Mouse (Mus musculus): Measurements from ENCODE around the gene Hvcn1. TPM values are rescaled to one million over a fixed set of nuclear protein-coding genes. Genes with fewer than 3 reads are reported as not detected.

The Hvcn1 gene
- polyA plus RNA-seq, 1 experiment from 2014 or later = 1.4 TPM

DNA sequence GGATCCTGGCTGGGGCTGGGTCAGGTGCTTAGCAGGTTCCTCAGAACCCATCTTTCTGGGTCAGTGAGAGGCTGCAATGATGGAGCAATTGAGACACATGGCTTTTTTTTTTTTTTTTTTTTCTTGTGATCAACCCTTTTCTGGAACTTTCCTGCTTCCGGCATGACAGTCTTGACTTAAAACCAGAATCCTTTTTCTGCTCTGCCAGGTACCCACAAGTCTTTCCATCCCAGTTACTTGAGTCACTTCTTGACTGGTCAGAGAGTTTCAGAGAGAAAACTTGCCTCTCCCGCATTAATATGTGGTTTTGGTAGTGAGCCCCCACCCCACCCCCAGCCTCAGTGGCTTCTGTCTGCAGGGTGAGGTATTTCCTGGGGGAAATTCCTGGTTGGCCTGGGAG, 17.7 kb downstream of the Hvcn1 start:
- no peak overlapping the region for H3K4me2 ChIP-seq
- DNase-seq = no peak
- H3K27ac ChIP-seq = no peak overlapping the region
- H3K4me3 ChIP-seq (replicated peaks) = no peak overlapping the region
- peaks cover 11% of the 10 kb centered on the region for H3K4me1 ChIP-seq (replicated peaks)
- no peak for ATAC-seq (ENCODE audit: low read depth)
- H3K36me3 ChIP-seq = no peaks in the 10 kb centered on the region
- H3K9ac ChIP-seq = no peak overlapping the region
- 79% methylated on average over 2 of the region's 2 CpGs for WGBS (ENCODE audit: insufficient replicate concordance)
- no peaks in the 10 kb centered on the region; the same call in 1 of the 2 replicates for H3K9me3 ChIP-seq (replicated peaks)
- H3K27me3 ChIP-seq = no peaks in the 10 kb centered on the region

DNA sequence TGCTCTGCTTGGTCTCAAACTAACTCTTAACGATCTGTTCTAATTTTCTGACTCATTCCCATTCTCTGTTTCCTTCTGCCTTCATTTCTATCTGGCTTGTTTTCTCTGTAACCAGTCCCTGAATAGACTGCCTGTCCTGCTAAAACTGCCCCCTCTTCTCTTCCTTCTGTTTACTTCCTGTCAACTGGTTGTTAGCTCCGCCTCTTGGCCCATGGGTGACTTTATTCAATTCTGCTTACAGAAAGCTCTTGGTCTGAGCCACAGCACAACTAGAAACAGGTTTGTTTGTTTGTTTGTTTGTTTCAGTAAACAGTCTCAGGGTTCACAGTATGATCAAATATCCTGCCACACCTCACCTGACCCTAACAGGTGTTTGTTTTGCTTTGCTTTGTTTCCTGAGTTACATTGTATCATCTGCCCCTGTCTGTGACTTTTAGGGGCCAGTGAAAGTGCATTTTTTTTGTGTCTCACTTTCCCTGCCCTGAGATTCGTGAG, 21.7 kb downstream of the Hvcn1 start:
- no peak overlapping the region for H3K4me2 ChIP-seq
- WGBS (ENCODE audit: insufficient replicate concordance) = 60% methylated on average over 3 of the region's 3 CpGs
- DNase-seq (no peak), ATAC-seq (ENCODE audit: low read depth) (no peak)
- H3K9ac ChIP-seq = no peak overlapping the region
- no peaks in the 10 kb centered on the region for H3K27me3 ChIP-seq
- no peak overlapping the region for H3K27ac ChIP-seq
- no peaks in the 10 kb centered on the region for H3K36me3 ChIP-seq
- no peak overlapping the region for H3K4me3 ChIP-seq (replicated peaks)
- H3K4me1 ChIP-seq (replicated peaks) = peaks cover 11% of the 10 kb centered on the region; the same call in 1 of the 2 replicates
- H3K9me3 ChIP-seq (replicated peaks) = no peaks in the 10 kb centered on the region; the same call in 1 of the 2 replicates

DNA sequence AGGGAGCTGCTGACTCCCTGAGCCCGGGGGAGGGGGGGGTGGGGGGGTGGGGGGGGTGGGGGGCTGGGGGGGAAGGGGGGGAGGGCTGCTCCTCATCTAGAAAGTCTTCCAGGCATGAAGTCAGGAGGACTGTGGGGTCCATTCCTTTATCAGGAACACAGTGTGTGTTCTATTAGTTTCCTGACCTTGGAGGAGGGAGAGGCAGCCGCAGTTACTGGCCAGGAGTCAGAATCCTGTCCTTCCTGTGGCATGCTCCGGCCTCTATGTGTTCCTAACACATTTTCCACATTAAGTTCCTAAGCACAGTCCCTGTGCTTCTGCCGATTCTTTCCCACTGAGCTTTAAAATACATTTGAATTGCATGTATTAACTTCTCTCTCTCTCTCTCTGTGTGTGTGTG, 22.2 kb downstream of the Hvcn1 start:
- DNase-seq (no peak), ATAC-seq (ENCODE audit: low read depth) (no peak)
- no peak overlapping the region for H3K4me2 ChIP-seq
- peaks cover 15% of the 10 kb centered on the region; the same call in 1 of the 2 replicates for H3K4me1 ChIP-seq (replicated peaks)
- 51% methylated on average over 3 of the region's 4 CpGs for WGBS (ENCODE audit: insufficient replicate concordance)
- H3K9ac ChIP-seq = no peak overlapping the region
- no peaks in the 10 kb centered on the region; the same call in 1 of the 2 replicates for H3K9me3 ChIP-seq (replicated peaks)
- no peaks in the 10 kb centered on the region for H3K27me3 ChIP-seq
- H3K36me3 ChIP-seq = no peaks in the 10 kb centered on the region
- H3K27ac ChIP-seq = no peak overlapping the region
- no peak overlapping the region for H3K4me3 ChIP-seq (replicated peaks)

DNA sequence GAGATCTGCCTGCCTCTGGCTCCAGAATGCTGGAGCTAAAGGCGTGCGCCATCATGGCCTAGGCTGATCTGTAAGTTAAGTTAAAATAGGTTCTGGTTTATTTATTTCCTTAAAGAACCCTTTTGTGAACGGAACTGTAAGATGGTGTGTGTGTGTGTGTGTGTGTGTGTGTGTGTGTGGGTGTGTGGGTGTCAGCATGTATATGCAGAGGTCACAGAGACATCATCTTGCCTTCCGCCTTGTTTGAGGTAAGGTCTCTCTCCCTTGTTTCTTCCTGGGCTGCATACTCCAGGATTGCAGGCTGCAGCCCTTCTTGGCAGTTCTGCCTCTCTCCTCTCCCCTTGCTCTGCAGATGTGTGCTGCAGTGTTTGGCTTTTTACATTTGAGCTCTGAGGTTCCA, 24.2 kb downstream of the Hvcn1 start:
- no peak for ATAC-seq (ENCODE audit: low read depth)
- no peaks in the 10 kb centered on the region for H3K27me3 ChIP-seq
- H3K36me3 ChIP-seq = no peaks in the 10 kb centered on the region
- H3K27ac ChIP-seq = no peak overlapping the region
- H3K4me2 ChIP-seq = no peak overlapping the region
- no peak overlapping the region for H3K4me3 ChIP-seq (replicated peaks)
- peaks cover 15% of the 10 kb centered on the region; the same call in 1 of the 2 replicates for H3K4me1 ChIP-seq (replicated peaks)
- H3K9ac ChIP-seq = no peak overlapping the region
- no peaks in the 10 kb centered on the region; the same call in 1 of the 2 replicates for H3K9me3 ChIP-seq (replicated peaks)
- WGBS (ENCODE audit: insufficient replicate concordance) = 84% methylated on average over 4 of the region's 4 CpGs
- no peak for DNase-seq

DNA sequence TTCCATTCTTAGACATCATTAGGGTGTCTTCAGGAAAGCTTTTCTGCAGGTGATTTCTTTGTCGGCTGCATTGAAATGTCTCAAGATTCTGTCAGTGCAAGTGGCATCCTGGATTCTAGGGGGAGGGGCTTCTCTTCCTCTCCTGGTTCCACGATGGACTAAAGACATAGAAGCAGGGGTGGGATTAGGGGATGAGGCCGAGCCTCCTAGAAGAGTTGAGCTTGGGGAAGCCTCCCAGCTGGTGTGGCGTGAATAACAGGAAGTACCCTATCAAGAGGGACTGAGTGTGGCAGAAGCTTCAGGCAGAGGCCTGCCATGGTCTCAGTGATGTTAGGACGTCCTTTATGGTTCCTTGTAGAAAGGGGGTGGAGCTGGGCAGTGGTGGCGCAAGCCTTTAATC, 24.8 kb downstream of the Hvcn1 start:
- 26% methylated on average over 6 of the region's 6 CpGs for WGBS (ENCODE audit: insufficient replicate concordance)
- H3K4me1 ChIP-seq (replicated peaks) = peaks cover 15% of the 10 kb centered on the region; the same call in 1 of the 2 replicates

DNA sequence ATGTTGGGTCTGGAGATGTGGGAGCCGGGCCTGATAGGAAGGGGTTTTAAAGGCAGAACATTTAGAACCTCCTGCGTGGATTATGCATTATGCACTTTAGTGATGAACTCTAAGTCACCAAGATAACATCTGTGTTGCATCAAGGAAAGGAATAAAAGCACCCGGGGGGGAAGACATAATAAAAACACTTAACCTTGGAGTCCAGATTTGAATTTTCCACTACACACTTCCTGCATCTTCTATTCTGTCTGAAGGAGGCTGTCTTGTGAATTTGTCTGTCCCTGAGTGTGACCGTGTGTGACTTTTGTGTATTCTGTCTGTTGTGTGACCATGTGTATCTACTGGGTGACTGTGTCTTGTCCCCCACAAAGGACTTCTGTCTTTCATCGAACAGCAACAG, 25.4 kb downstream of the Hvcn1 start:
- H3K4me2 ChIP-seq = no peak overlapping the region
- WGBS (ENCODE audit: insufficient replicate concordance) = 58% methylated on average over 5 of the region's 5 CpGs
- DNase-seq (no peak), ATAC-seq (ENCODE audit: low read depth) (no peak)
- H3K4me1 ChIP-seq (replicated peaks) = peaks cover 15% of the 10 kb centered on the region; the same call in 1 of the 2 replicates
- no peaks in the 10 kb centered on the region for H3K27me3 ChIP-seq
- no peak overlapping the region for H3K9ac ChIP-seq
- no peak overlapping the region for H3K27ac ChIP-seq
- no peak overlapping the region for H3K4me3 ChIP-seq (replicated peaks)
- no peaks in the 10 kb centered on the region; the same call in 1 of the 2 replicates for H3K9me3 ChIP-seq (replicated peaks)
- no peaks in the 10 kb centered on the region for H3K36me3 ChIP-seq

More for the DNA sequence above, 24.8 kb downstream of the Hvcn1 start:
- Histone ChIP-seq H3K36me3 (no peaks in the 10 kb centered on the region), H3K27me3 (no peaks in the 10 kb centered on the region), H3K27ac (no peak overlapping the region), H3K4me2 (no peak overlapping the region), H3K4me3 (replicated peaks) (no peak overlapping the region), H3K9ac (no peak overlapping the region), H3K9me3 (replicated peaks) (no peaks in the 10 kb centered on the region; the same call in 1 of the 2 replicates)
- ATAC-seq (ENCODE audit: low read depth) (no peak), DNase-seq (no peak)

DNA sequence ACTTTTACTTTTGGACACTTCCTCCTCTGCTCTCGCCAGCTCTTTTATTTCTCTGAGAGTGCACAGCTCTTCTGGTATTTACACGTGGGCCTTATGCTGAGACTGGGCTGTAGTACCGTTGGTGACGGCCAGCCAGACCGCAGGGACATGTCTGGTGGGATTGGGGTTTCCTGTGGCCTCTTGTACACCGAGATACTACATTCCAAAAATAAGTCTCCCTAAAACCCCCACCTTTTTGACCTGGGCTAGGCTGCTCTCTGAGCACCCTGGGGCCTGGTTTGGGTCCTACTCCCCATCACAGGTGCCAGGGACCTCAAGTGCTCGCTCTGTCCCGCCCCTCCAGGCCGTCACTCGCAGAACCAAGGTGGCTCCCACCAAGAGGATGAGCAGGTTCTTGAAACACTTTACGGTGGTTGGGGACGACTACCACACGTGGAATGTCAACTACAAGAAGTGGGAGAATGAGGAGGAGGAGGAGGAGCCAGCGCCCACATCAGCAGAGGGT, 26.5 kb downstream of the Hvcn1 start:
- ATAC-seq (ENCODE audit: low read depth) (no peak), DNase-seq (no peak)
- Histone ChIP-seq H3K27me3 (no peaks in the 10 kb centered on the region), H3K4me3 (replicated peaks) (no peak overlapping the region), H3K36me3 (no peaks in the 10 kb centered on the region), H3K9ac (no peak overlapping the region), H3K4me1 (replicated peaks) (peaks cover 15% of the 10 kb centered on the region; the same call in 1 of the 2 replicates), H3K9me3 (replicated peaks) (no peaks in the 10 kb centered on the region; the same call in 1 of the 2 replicates), H3K4me2 (no peak overlapping the region), H3K27ac (no peak overlapping the region)
- WGBS (ENCODE audit: insufficient replicate concordance) = 24% methylated on average over 14 of the region's 14 CpGs

DNA sequence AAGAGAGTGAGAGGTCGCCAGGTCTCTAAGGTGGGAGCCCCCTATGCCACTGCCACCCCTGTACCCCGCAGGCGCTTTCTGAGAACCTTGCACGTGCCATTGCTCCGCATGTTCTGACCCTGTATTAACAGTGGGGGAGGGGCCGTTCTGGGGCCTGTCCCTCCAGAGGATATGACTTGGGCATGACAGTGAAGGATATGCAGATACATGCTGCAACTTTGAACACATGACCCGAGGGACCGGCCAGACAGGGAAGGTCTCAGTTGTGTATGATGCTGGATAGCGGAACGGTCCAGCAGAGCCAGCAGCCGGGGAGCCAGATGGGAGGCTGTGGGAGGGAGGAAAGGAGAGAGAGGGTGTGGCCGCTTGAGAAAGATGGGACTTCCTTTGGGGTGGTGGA, 27.1 kb downstream of the Hvcn1 start:
- no peak for DNase-seq
- no peaks in the 10 kb centered on the region for H3K9me3 ChIP-seq (replicated peaks)
- no peak overlapping the region for H3K27ac ChIP-seq
- H3K9ac ChIP-seq = no peak overlapping the region
- ATAC-seq (ENCODE audit: low read depth) = no peak
- H3K27me3 ChIP-seq = no peaks in the 10 kb centered on the region
- 43% methylated on average over 12 of the region's 12 CpGs for WGBS (ENCODE audit: insufficient replicate concordance)
- H3K4me2 ChIP-seq = no peak overlapping the region
- no peak overlapping the region for H3K4me3 ChIP-seq (replicated peaks)
- H3K4me1 ChIP-seq (replicated peaks) = peaks cover 15% of the 10 kb centered on the region; the same call in 1 of the 2 replicates
- no peaks in the 10 kb centered on the region for H3K36me3 ChIP-seq

DNA sequence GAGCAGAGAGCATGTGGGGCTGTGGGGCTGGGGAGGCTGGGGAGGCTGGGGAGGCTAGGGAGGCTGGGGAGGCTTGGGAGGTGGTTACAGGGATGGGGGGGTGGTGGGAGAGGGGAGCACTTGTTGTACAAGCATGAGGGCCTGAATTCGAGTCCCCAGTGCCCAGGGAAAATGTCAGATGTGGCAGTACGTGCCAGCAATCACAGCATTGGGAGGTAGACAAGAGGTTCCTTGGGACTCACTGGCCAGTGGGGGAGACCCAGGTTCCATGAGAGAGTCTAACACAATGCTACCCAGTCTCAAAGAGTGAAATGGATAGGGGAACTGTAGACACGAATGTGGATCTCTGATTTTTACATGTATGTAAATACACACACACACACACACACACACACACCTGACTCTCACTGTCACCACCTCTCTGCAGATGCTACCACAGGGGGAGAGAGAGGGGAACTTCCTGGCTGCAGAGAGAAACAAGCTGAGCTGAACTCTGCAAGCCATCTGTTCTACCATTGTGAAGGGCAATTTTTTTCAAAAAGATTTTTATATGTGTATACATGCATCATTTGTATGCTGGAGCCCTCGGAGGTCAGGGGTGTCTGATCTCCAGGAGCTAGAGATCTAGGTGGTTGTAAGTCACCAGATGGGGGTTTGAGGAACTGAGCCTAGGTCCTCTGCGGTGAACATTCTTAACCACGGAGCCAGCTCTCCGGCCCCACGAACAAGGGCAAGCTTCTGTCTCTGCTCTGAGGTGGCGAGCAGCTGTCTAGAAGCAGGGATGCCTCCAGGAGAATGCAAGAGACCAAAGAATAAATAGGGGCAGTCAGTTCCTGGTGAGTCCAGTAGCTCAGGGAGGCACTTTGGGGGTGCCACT, 28.0 kb downstream of the Hvcn1 start:
- Histone ChIP-seq H3K4me2 (no peak overlapping the region), H3K9ac (no peak overlapping the region), H3K36me3 (no peaks in the 10 kb centered on the region), H3K27me3 (no peaks in the 10 kb centered on the region), H3K9me3 (replicated peaks) (no peaks in the 10 kb centered on the region), H3K4me1 (replicated peaks) (peaks cover 15% of the 10 kb centered on the region; the same call in 1 of the 2 replicates), H3K27ac (no peak overlapping the region; the same call in 1 of the 2 replicates), H3K4me3 (replicated peaks) (no peak overlapping the region)
- WGBS (ENCODE audit: insufficient replicate concordance) = 29% methylated on average over 9 of the region's 9 CpGs
- no peak for ATAC-seq (ENCODE audit: low read depth)
- DNase-seq = no peak

DNA sequence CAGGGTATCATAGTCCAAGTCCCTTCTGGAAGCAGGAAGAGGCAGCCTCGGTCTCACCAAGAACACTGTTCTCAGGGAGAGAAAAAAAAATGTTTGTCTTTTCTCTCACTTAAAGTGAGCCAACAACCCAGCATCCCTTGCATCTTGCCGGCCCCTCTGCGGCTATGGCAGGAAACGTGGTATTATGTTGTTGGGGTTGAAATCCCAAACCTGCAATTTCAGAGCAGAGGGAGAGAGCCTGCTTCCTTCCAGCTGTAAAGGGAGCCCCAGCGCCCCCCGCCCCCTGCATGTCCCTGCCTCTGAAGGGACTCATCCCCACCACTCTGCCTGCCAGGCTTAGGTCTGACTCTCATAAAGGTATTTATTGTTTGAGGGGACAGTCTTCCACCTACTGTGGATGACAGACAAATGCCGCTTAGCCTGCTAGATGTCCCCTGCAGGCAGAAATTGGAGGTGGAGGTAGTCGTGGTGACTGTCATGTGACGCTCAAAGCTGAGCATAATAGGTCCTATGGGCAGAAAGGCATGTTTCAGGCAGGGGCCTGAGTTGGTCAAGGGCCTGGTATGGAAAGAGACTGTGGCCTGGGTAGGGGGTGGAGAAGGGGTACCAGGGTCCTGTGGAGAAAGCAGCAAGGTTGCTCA, 28.7 kb downstream of the Hvcn1 start:
- H3K4me3 ChIP-seq (replicated peaks) = no peak overlapping the region
- no peak for ATAC-seq (ENCODE audit: low read depth)
- no peak overlapping the region for H3K4me2 ChIP-seq
- no peaks in the 10 kb centered on the region for H3K9me3 ChIP-seq (replicated peaks)
- H3K4me1 ChIP-seq (replicated peaks) = peaks cover 15% of the 10 kb centered on the region; the same call in 1 of the 2 replicates
- no peak for DNase-seq
- H3K27ac ChIP-seq = no peak overlapping the region; the same call in 1 of the 2 replicates
- H3K36me3 ChIP-seq = no peaks in the 10 kb centered on the region
- 32% methylated on average over 9 of the region's 9 CpGs for WGBS (ENCODE audit: insufficient replicate concordance)
- H3K27me3 ChIP-seq = no peaks in the 10 kb centered on the region
- no peak overlapping the region for H3K9ac ChIP-seq

DNA sequence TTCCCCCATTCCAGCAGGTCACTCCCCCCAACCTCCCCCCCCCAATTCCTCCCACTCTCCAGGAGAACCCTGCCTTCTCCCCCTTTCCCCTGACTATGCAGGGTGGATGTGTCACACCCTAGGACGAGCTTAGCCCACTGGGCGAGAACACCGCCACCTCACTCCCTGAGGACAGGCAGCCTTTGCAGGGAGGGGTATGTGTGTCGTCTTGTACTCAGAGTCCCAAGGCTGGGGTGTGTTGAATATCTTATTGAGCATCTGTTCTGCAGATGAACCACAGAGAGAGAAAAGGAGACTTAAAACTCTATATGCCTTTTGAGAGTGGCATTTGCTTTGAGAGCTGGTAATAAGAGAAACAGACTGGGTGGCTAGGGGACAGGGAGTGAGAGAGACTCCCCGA, 30.6 kb downstream of the Hvcn1 start:
- ATAC-seq (ENCODE audit: low read depth) = no peak
- H3K4me2 ChIP-seq = no peak overlapping the region
- 55% methylated on average over 5 of the region's 5 CpGs for WGBS (ENCODE audit: insufficient replicate concordance)

More for the DNA sequence above, 30.6 kb downstream of the Hvcn1 start:
- Histone ChIP-seq H3K4me3 (replicated peaks) (no peak overlapping the region), H3K36me3 (no peaks in the 10 kb centered on the region), H3K27me3 (no peaks in the 10 kb centered on the region), H3K9ac (no peak overlapping the region), H3K27ac (no peak overlapping the region), H3K9me3 (replicated peaks) (no peaks in the 10 kb centered on the region), H3K4me1 (replicated peaks) (peaks cover 13% of the 10 kb centered on the region; the same call in 1 of the 2 replicates)
- no peak for DNase-seq

Measured in liver, embryonic 13.5 days (tissue).